Comparison of ENCODE assay signal across 16 mouse cellular contexts in genomic region chr3:35068586-35068985, GRCm38 (mm10).
"Had no signal": no experiment of that assay in that cellular context is flagged by ENCODE, and none has a peak within 500 bp of the region (broad histone marks: within the 10 kb centered on the region; RNA-seq: fewer than 3 reads in every experiment).

No protein-coding gene starts in this region.

- H3K4me3 ChIP-seq: left cerebral cortex, adult 2 months; liver, embryonic 13.5 days; neural tube, embryonic 12.5 days; neural tube, embryonic 15.5 days had no signal

- ATAC-seq: intestine, postnatal 0 days had no signal

- H3K4me1 ChIP-seq: liver, embryonic 13.5 days; neural tube, embryonic 12.5 days; neural tube, embryonic 15.5 days had no signal

- H3K9ac ChIP-seq: liver, embryonic 13.5 days; neural tube, embryonic 12.5 days; neural tube, embryonic 15.5 days had no signal

- H3K27me3 ChIP-seq: liver, embryonic 13.5 days; neural tube, embryonic 12.5 days; neural tube, embryonic 15.5 days had no signal

- H3K27ac ChIP-seq: kidney, postnatal 0 days; left cerebral cortex, adult 2 months; liver, embryonic 13.5 days; neural tube, embryonic 12.5 days; neural tube, embryonic 15.5 days had no signal

- H3K36me3 ChIP-seq: liver, embryonic 13.5 days; neural tube, embryonic 12.5 days; neural tube, embryonic 15.5 days had no signal

- DNase-seq: kidney, adult 2 months; kidney, postnatal 25 days; layer of hippocampus, postnatal 36 days; liver, embryonic 13.5 days; midbrain, embryonic 14.5 days; right cerebral cortex, adult 18-20 months; right cerebral cortex, postnatal 14 days; spleen, adult 18-20 months; thymus, adult 18-20 months; thymus, postnatal 36 days had no signal

- H3K9me3 ChIP-seq: liver, embryonic 13.5 days; neural tube, embryonic 12.5 days; neural tube, embryonic 15.5 days had no signal

- H3K4me2 ChIP-seq: liver, embryonic 13.5 days; midbrain, embryonic 11.5 days; neural tube, embryonic 12.5 days; neural tube, embryonic 15.5 days had no signal
